Mouse (Mus musculus) induced T-regulatory cell, adult 2 months (primary cell): ENCODE measurements around the gene Hist2h2ac.
"Not testable (repeated sequence)": the region's sequence is repeated elsewhere in the genome, so short reads cannot be mapped to it uniquely, and the experiment has no call there.

ENCODE experiments used
- DNase-seq: peaks from one replicate; pipeline ENCODE4 v3.0.0-alpha.2; 2012; ENCODE audit warnings: low read depth

The Hist2h2ac gene

DNA sequence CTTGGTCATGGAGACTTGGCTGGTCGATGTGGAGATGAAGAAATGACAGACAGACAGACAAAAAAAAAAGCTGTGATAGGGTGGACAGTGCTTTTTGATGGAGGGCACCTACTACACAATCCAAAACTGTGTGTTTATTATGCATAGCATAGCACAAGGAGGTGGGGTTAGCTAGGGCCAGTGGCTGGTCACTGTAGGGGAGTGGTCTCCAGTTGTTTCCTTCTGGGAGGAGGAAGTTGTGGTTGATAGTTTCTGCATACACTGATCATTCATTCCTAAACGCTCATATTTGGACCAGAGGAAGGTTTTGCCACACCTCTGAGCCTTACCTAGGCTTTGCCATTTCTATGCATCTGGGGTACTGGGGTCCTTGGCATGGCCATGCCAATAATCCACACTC is 9.7 kb upstream of the Hist2h2ac start:
- no peak for DNase-seq

DNA sequence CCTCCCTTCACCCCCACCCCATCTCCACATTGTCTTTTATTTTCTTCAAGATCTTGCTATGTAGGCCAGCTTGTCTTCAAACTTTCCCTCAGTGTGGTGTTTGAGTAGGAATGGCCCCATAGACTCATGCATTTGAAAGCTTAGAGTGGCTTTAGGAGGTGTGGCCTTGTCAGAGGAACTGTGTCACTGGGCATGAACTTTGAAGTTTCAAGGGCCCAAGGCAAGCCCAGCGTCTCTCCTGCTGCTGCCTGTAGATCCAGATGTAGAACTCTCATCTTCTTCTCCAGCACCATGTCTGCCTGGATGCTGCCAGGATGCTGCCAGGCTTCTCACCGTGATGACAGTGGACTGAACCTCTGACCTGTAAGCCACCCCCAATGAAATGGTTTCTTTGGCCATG is 8.1 kb upstream of the Hist2h2ac start:
- DNase-seq: no peak

DNA sequence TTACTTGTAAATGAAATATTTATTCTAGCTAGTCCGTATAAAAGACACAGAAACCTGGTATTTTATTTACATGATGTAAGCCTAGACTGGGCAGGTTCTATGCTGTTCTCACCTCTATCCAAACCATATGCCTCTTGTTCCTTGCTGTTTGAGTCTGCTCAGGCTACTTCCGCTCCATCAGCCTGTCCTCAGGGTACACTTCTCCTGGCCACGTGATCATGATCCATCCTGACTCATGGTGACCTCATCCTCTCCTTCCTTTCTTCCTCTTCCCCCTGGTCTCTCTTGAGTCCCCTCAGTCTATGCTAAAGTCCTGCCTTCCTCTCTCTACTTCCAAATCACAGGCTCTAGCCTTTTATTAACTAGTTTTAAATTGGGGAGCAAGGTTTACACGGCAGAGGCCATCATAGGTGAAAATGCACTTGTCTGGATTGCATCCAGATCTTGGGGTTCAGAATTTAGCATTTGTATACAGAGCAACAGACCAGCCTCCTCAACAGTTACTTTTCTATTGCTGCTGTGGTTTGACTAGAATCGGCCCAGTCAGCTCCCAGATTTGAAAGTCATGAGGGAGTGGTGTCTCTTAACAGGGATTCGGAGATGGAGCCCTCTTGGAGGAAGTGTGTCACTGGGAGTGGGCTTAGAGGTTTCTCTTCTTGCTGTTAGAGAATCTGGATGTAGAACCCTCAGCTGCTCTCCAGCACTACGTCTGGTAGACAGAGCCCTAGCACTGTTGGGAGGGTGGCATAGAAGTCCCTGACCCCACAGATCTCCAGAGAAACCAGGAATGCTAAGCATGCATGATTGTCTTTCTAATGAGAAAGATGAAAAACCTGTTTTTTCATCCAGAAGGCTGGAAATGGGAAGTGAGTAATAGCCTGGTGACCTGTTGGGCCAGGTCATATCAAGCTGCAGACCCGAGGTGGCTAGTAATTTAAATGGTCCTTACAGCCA is 6.3 kb upstream of the Hist2h2ac start:
- DNase-seq: no peak

DNA sequence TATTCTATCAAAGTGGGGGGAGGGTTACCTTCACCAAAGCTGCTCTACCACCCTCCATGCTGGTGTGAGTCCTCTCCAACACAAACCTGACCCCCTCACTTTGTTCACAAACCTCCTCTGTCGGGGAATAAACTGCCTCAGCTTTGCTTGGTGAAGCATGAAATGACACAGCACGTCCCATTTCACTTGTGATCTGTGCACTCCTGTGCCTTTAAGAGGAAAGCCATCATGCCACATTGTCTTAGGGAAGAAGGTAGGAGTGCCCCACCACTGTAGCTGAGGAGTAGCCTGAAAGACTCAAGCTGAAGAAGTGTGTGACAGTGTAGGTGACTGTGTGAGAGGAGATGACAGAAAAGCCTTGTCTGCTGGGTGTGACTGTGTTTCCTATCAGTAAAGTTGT is 4.7 kb upstream of the Hist2h2ac start:
- DNase-seq: no peak

DNA sequence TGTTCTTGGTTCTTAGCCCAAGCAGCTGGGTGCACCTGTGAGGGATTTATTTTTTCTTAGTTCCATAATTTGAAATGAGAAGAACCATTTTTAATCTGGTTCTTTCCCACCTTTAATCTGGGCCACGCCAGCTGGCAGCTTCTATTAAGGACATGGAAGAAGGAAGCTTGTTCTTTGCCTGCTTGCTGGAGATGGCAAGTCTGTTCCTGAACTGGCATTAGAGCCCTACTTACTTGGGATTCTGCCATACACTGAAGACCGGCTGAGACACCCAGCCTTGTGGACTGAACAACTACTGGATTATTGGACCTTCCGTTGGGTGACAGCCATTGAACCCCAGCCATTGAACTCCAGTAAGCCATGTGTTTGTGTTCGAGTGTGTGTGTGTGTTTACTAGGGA is 2.1 kb upstream of the Hist2h2ac start:
- no peak for DNase-seq

DNA sequence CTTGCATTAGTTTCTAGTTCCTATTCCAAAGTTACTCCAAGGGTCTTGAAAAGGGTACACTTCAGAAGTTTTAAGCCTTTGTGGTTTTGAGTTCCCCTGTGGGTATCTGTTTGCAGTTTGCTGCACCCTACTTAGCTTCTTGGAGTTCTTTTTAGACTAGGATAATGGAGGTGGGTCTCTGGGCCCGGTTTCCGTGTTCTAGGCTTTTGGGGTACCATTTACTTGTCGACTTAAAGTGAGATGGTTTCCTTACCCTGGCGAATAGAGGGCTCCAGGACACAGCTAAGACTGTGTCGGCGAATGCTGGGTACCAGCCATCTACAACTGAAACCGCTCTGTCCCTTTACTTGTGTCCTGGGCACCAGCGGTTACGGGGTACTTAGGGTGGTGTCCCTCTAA is 959 bp upstream of the Hist2h2ac start:
- no peak for DNase-seq

DNA sequence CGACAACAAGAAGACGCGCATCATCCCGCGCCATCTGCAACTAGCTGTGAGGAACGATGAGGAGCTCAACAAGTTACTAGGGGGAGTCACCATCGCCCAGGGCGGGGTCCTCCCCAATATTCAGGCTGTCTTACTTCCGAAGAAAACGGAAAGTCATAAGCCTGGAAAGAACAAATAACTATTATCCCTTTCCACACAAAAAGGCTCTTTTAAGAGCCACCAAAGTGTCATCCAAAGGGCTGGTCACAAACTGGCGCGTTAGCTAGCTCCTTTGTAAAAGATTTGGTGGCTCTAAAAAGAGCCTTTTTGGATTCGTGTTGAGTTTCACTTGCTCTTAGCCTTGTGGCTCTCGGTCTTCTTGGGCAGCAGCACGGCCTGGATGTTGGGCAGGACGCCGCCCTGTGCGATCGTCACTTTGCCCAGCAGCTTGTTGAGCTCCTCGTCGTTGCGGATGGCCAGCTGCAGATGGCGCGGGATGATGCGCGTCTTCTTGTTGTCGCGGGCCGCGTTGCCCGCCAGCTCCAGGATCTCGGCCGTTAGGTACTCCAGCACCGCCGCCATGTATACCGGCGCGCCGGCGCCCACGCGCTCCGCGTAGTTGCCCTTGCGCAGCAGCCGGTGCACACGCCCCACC is 432 bp downstream of the Hist2h2ac start:
- peak; percentile 80 for DNase-seq

DNA sequence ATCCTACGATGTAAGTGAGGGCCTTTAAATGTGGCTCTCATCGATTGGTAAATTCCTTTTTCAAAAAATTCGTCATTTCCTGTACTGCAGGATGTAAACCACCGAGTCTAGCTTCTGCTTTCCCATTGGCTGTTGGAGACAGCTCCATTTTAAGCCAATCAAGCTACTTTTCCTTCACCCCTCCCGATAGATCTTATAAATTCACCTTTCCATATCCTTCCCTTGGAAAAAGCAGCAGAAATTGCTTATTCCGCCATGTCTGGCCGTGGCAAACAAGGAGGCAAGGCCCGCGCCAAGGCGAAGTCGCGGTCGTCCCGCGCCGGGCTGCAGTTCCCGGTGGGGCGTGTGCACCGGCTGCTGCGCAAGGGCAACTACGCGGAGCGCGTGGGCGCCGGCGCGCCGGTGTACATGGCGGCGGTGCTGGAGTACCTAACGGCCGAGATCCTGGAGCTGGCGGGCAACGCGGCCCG is 984 bp downstream of the Hist2h2ac start, which contains the start of the genes Bola1 and Hist2h2ab:
Gene Bola1, minus strand, starts transcription at position 49 of the 470 bp plus-strand sequence.
Gene Hist2h2ab, plus strand, starts transcription at position 205 of the 470 bp plus-strand sequence.
- peak; percentile 92 for DNase-seq

DNA sequence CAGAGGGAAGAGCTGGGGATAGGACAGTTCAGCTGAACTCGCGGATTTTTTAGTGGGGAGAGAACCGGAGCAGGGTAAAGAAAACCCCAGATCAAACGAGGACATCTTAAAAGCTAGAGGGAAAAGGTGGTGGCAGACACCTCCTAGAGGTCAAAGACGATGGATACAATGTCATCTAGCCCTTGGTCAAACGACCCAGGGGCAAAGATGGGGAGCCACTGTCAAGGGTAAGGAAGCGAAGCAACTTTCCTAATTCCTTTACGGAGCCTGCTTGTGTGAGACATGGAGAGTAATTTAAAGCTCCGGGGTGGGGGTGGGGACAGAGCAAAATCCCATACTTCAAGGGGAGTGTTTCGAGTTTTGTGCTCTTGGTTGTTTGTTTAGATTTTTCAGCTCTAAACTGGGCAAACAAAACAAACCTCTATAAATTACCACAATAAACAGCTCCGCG is 1.5 kb downstream of the Hist2h2ac start:
- no peak for DNase-seq

DNA sequence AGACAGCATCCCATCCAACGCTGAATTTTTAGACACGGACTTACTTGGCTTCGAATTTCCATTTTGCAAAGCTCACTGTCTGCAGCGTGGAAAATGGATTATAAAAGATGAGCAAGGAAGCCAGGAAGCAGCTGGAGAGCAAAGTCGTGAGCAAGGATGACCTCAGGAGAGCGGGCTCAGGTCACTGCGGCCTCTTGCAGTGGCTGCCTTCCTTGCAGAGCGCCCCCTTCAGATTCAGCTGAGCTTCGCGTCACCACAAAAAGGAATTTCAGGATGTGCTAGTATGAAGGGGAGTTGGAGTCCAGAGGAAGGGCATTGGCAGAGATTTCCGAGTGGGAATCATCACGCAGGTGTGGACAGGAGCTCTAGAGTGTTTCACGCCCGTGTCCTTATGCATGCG is 11.4 kb downstream of the Hist2h2ac start:
- no peak for DNase-seq

DNA sequence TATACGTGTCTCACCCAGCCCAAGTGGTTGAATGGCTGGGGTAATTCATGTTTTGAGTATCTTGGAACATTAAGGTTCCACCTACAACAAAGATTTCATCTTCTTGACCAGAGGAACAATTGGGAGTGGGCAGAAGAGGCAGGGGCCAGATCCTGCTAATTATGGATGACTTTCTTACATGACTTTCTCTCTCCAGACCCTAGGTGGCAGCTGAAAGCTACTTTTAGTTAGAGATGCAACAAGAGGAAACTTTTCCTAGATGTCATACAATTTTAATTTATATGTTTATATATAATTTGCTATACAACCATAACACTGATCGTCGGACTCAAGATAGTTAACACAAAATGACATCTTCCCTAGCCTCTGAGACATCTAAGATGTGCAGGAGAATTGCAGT is 12.9 kb downstream of the Hist2h2ac start:
- DNase-seq: peak; percentile 25

DNA sequence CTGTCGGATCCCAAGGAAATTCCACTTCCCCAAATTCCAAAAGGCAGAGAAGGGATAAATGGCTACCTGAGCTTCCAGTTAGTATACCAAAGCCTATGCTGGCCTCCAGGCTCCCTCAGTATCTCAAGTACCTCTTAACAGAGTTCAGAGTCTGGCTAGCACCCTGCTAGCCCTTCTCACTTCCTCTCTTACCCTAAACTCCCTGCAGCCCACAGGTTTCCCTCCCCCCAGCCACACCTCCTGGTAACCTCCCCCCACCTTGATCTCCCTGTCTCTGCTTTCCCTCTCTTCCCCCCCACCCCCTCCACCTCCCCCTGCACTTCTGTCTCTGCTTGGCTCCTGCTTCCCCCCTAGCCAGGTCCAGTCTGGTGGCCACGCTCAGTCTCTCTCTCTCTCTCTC is 20.9 kb downstream of the Hist2h2ac start:
- no peak for DNase-seq

DNA sequence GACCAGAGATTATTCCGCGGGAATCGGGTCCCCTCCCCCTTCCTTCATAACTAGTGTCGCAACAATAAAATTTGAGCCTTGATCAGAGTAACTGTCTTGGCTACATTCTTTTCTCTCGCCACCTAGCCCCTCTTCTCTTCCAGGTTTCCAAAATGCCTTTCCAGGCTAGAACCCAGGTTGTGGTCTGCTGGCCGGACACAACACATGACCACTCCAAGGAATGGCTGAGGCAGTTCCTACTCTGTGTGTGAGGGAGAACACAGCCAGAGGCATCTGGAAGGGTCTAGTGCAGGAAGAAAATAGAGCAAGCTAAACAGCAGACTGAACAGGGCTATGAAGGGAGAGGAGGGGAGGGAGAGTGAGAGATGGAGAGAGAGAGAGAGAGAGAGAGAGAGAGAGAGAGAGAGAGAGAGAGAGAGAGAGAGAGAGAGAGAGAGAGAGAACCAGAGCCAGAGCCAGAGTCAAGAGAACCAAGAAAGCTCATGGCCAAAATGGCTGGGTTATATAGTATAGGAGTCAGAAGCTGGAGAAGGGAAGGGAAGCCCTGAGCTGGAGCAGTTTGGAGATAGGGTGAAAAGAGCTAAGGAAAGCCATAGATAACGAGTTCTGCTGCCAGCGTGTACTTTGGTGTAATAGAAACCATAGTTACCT is 22.0 kb downstream of the Hist2h2ac start:
- DNase-seq: not testable (repeated sequence)

DNA sequence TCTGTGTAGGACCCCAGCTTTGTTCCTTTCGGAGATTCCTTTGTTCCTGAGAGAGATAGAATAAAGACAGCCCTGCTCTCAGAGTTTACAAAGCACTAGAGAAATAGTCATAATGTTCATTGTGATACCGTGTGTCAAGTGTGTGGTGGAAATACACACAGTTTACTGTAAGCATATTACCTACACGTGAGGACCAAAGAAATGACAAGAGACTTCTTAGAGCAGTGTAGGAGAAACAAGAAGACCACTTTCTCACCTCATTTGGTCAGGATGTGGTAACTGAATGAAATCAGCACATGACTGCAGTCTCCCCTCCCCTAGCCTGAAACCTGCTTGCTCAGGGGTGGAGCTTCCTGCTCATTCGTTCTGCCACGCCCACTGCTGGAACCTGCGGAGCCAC is 22.5 kb downstream of the Hist2h2ac start:
- DNase-seq: peak; percentile 90

DNA sequence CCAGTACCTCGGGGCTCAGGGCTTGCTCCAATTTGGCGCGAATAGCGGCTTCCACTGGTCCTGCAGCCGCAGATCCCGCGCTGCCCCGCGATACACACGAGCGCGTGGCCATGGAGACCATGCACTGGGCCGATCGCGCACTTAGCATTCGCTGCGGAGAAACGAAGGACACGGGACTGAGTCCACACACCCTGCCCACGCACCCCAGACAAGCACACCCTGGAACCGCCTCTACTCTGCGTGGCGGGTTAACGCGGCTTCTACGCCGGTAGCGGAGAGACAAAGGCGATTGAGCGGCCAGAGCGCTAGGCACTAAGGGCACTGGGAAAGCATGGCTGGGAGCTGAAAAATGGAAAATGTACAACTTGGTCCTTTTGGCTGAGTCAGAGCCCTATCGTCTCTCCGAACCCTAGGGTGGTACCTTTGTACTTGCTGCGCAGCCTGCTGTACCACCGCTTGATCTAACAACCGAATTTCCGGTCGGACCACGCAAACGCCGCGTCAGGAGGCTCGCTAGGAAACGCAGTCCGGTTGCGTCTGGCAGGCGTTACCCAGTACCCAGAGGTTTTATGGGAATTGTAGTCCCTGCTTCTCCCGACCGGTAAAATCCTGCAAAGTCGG is 23.4 kb downstream of the Hist2h2ac start:
- peak; percentile 92 for DNase-seq

DNA sequence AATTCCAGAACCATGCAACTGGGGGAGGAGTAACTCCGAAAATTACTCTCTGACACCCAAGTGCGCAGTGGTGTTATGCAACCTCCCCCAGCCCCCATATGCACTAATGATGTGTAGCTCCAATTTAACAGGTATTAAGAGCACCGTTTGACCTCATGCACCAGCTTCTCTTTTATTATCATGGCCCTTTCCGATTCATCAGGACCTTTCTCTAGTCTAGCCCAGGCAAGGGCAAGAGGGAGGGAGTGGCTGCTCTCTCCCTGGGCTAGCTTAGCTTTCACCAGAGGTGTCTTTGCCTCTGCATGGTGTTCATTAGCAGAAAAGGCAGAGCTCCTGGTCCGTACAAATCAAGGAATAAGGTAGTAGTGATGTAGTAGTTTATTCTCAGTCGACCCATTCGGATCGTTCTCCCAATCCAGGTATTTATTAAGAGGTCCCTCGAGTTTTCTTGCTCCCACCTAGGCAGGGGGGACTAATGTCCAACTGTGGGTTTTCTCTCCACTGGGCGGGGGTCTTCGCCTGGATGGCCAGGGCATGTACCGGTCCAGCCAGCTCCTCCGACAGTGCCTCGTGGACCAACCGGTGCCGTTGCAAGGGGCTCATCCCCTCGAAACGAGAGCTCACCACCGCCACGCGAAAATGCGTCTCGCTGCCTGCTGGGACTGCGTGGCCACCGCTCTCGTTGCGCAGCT is 24.1 kb downstream of the Hist2h2ac start:
- peak; percentile 43 for DNase-seq

DNA sequence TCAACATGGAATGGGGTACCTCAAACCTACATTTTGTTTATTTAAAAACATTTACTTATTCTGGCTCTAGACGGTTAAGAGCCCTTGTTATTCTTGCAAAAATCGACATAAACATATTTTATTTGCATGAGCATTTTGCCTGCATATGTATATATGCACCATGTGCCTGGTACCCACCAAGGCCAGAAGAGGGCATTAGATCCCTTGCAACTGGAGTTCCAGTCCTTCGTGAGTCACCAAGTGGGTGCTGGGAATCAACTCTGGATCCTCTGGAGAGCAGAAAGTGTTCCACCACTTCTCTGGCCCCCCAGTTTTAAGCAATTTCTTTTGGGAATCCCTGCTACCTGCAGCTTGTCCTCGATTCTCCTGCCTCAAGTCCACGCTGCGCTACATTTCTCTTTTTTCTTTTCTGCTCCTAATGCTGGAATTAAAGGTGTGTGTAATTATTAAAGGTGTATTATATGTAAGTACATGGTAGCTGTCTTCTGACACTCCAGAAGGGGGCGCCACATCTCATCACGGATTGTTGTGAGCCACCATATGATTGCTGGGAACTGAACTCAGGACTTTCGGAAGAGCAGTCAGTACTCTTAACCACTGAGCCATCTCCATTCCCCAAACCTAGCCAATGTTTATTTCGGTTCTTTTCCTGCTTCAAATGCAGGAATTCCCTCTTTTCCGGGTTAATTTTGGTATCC is 24.9 kb downstream of the Hist2h2ac start:
- DNase-seq: peak; percentile 27

DNA sequence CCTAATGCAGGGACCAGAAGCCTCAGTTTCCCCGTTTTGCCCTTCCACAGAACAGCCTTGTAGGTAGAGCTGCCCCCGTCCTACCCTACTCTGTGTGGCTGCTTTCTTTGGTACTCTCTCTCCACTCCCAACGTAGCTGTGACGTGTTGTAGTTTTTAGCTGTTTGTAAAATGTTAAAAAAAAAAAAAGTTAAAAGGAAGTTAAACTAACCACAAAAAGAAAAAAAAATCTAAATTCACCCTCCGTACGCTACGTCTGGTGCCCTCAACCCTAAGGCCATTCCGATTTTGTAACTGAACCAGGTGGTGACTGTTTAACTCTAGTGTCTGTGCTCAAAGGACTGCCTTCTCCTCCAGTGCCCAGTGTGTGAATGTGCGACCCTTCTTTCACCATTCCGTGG is 25.7 kb downstream of the Hist2h2ac start:
- DNase-seq: peak; percentile 59

DNA sequence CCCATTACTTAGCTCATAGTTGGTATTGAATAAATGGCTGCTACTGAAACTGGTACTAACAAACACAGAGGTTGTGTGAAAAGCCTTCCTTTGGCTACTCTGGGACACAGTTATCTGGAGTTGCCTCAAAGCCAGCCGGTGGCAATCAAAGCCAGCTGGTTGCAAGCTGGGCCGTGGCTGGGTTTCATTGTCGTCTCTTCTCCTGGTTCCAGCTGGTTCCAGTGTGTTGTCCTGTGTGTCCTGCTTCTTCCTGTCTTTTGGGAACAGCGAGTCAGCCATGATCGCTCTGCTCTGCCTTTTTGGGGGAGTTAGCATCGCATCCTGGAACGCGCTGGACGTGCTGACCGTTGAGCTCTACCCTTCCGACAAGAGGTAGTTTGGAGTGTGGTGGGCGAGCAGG is 27.7 kb downstream of the Hist2h2ac start:
- DNase-seq: no peak

DNA sequence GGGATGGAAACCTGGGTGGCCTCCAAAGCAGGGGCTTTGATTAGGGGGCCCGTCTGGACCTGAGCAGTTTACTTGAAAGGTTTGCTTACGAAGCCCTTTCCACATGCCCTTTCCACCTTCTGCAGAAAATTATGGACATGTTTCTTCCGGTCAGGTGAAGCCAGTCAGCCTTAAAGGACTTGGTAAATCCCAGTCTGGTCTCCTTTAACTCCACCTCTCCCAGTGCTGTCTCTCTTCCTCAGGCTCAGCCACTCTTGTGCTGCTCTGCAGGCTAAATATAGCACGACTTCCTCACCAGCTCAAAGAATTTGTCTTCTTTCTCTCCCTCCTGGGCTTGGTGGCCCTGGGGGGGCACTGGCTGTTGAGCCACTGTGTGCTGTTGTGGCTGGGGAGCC is 38.3 kb downstream of the Hist2h2ac start:
- DNase-seq: no peak
